Mouse (Mus musculus): ENCODE results near the gene Gk5. TPM values are rescaled to one million over a fixed set of nuclear protein-coding genes. Genes with fewer than 3 reads are reported as not detected.
A peak's percentile ranks its signal among the peaks of the same experiment; 100 is the strongest.
"Not testable (repeated sequence)": the region's sequence is repeated elsewhere in the genome, so short reads cannot be mapped to it uniquely, and the experiment has no call there.

The Gk5 gene
- total and polyA plus RNA-seq, 3 experiments = 2.0 to 2.4 (median 2.2) TPM

DNA sequence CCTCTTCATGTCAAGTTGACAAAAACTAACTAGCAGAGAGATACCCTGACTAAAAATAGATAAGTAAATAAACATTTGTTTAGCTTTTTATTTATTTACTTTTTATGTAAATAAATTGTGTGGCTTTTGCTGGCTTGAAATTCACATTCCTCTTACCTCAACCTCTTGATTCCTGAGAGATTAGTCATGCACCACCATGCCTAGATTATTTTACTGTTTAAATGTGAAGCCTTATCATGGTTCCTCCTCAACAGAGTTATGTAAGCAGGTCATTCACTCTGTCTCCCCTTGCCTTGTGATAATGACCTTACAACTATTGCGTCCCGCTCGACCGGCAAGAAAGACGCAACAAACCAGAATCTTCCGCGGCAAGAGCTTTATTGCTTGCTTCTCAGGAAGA, 44.3 kb downstream of the Gk5 start:
- dilution Hi-C loops (cut with MboI; ENCODE audit: extremely low pct_ligation_motif_present, extremely low pct_unique_long_range_greater_than_20kb, low sequenced_read_pairs) (no loop called here), in situ Hi-C loops (cut with MboI; ENCODE audit: low pct_ligation_motif_present, low pct_unique_long_range_greater_than_20kb, low sequenced_read_pairs) (no loop called here)
- H3K9ac ChIP-seq (ENCODE audit: insufficient read depth, low read depth) = no peak overlapping the region
- no peak overlapping the region for H3K4me2 ChIP-seq (ENCODE audit: insufficient read depth, low read depth, poor library complexity, severe bottlenecking)
- DNase-seq (ENCODE audit: extremely low read depth) = no peak
- TF ChIP-seq CHD2 (IDR thresholded peaks at IDR 0.05; ENCODE audit: low read length) (no peak), MEF2A (IDR thresholded peaks at IDR 0.05; ENCODE audit: borderline replicate concordance, low read depth, low read length) (no peak), ZNF384 (IDR thresholded peaks at IDR 0.05; ENCODE audit: low read depth, low read length) (no peak), ZKSCAN1 (IDR thresholded peaks at IDR 0.05; ENCODE audit: borderline replicate concordance, low read depth, low read length) (no peak), MXI1 (IDR thresholded peaks at IDR 0.05; ENCODE audit: low read depth, low read length) (no peak), ETS1 (conservative IDR thresholded peaks at IDR 0.05; ENCODE audit: low read depth, low read length) (no peak), MAZ (IDR thresholded peaks at IDR 0.05; ENCODE audit: low read depth, low read length) (no peak)
- no peak overlapping the region for H3K4me3 ChIP-seq (replicated peaks in 1 of 3; ENCODE audit: low read depth in 2 of 3, low read length in 2 of 3, poor library complexity in 1 of 3)
- no peaks in the 10 kb centered on the region for H3K36me3 ChIP-seq (replicated peaks in 1 of 2; ENCODE audit: control insufficient read depth in 1 of 2, insufficient read depth in 1 of 2, low read length in 1 of 2)
- H3K27ac ChIP-seq (ENCODE audit: insufficient read depth, low read depth) = no peak overlapping the region
- H3K9me3 ChIP-seq (replicated peaks; ENCODE audit: low read length) = no peaks in the 10 kb centered on the region
- H3K27me3 ChIP-seq (replicated peaks) = no peaks in the 10 kb centered on the region
- no peaks in the 10 kb centered on the region for H3K4me1 ChIP-seq (ENCODE audit: control insufficient read depth in 1 of 2, insufficient read depth in 2 of 2)
- H3K79me2 ChIP-seq (replicated peaks; ENCODE audit: control insufficient read depth, extremely low read depth, insufficient read depth, poor library complexity, severe bottlenecking) = no peaks in the 10 kb centered on the region

DNA sequence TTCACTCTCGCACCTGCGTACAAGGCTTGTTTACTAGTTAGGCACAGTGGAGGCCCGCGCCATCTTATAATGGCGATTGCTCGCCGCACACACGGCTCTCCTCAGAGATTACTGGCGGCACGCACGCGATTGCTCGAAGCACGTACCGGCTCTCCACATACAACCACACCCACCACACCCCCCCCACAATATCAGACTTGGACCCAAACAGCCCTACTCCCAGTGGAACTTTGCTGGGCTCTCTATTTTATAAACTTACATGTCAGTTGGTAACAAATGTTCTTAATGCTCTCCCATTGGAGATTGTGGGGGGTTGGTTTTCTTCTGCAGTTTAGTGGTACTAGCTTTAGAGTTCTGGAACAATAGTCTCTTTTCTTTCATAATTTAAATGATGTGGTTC, 44.8 kb downstream of the Gk5 start:
- H3K9ac ChIP-seq (ENCODE audit: insufficient read depth, low read depth); H3K36me3 ChIP-seq (replicated peaks in 1 of 2; ENCODE audit: control insufficient read depth in 1 of 2, insufficient read depth in 1 of 2, low read length in 1 of 2); H3K9me3 ChIP-seq (replicated peaks; ENCODE audit: low read length); H3K4me3 ChIP-seq (replicated peaks in 1 of 3; ENCODE audit: low read depth in 2 of 3, low read length in 2 of 3, poor library complexity in 1 of 3); H3K27ac ChIP-seq (ENCODE audit: insufficient read depth, low read depth); H3K27me3 ChIP-seq (replicated peaks); dilution Hi-C loops (cut with MboI; ENCODE audit: extremely low pct_ligation_motif_present, extremely low pct_unique_long_range_greater_than_20kb, low sequenced_read_pairs); in situ Hi-C loops (cut with MboI; ENCODE audit: low pct_ligation_motif_present, low pct_unique_long_range_greater_than_20kb, low sequenced_read_pairs); H3K4me1 ChIP-seq (ENCODE audit: control insufficient read depth in 1 of 2, insufficient read depth in 2 of 2); DNase-seq (ENCODE audit: extremely low read depth); H3K4me2 ChIP-seq (ENCODE audit: insufficient read depth, low read depth, poor library complexity, severe bottlenecking); H3K79me2 ChIP-seq (replicated peaks; ENCODE audit: control insufficient read depth, extremely low read depth, insufficient read depth, poor library complexity, severe bottlenecking): not testable (repeated sequence)

DNA sequence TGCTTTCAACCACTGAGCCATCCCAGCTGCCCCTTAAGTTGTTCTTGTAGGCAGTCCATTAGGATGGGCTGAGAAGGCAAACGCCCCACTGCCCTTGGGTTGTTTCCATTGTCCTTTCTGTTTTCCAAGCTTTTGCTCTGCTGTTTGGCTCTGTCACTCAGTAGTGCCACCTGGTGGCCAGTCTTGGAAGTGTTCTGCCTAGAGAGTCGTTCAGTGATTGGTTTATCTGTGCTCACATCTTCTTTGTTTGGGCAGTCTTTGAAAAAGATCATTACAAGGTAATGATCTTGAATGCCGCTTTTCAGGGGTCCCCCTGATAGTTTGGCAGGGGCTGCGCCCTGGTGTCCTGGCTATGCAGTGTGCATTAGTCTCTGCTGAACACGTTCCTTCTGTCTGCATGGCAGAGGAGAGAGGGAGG, 48.0 kb downstream of the Gk5 start:
- Histone ChIP-seq H3K9me3 (replicated peaks; ENCODE audit: low read length) (no peaks in the 10 kb centered on the region), H3K4me2 (ENCODE audit: insufficient read depth, low read depth, poor library complexity, severe bottlenecking) (no peak overlapping the region), H3K79me2 (replicated peaks; ENCODE audit: control insufficient read depth, extremely low read depth, insufficient read depth, poor library complexity, severe bottlenecking) (no peaks in the 10 kb centered on the region), H3K27me3 (replicated peaks) (no peaks in the 10 kb centered on the region), H3K4me1 (ENCODE audit: control insufficient read depth in 1 of 2, insufficient read depth in 2 of 2) (peaks cover 0 to 6% of the 10 kb centered on the region in 2 experiments; a peak in 1 of 4 replicates), H3K36me3 (replicated peaks in 1 of 2; ENCODE audit: control insufficient read depth in 1 of 2, insufficient read depth in 1 of 2, low read length in 1 of 2) (no peaks in the 10 kb centered on the region), H3K4me3 (replicated peaks in 1 of 3; ENCODE audit: low read depth in 2 of 3, low read length in 2 of 3, poor library complexity in 1 of 3) (no peak overlapping the region), H3K27ac (ENCODE audit: insufficient read depth, low read depth) (no peak overlapping the region), H3K9ac (ENCODE audit: insufficient read depth, low read depth) (no peak overlapping the region)
- in situ Hi-C loops (cut with MboI; ENCODE audit: low pct_ligation_motif_present, low pct_unique_long_range_greater_than_20kb, low sequenced_read_pairs) (no loop called here), dilution Hi-C loops (cut with MboI; ENCODE audit: extremely low pct_ligation_motif_present, extremely low pct_unique_long_range_greater_than_20kb, low sequenced_read_pairs) (no loop called here)
- TF ChIP-seq CHD2 (IDR thresholded peaks at IDR 0.05; ENCODE audit: low read length) (no peak), RAD21 (IDR thresholded peaks at IDR 0.05; ENCODE audit: low read depth, low read length) (peak; percentile 49), TCF12 (IDR thresholded peaks at IDR 0.05; ENCODE audit: low read depth, low read length) (no peak), SMC3 (IDR thresholded peaks at IDR 0.05; ENCODE audit: low read depth, low read length) (peak; percentile 68), ZC3H11A (IDR thresholded peaks at IDR 0.05; ENCODE audit: low read depth, low read length) (no peak), JUN (IDR thresholded peaks at IDR 0.05; ENCODE audit: insufficient read depth, low read depth, low read length) (no peak), ZKSCAN1 (IDR thresholded peaks at IDR 0.05; ENCODE audit: borderline replicate concordance, low read depth, low read length) (no peak), EP300 (IDR thresholded peaks at IDR 0.05; ENCODE audit: low read length) (no peak), ELF1 (IDR thresholded peaks at IDR 0.05; ENCODE audit: low read depth, low read length) (no peak), CTCF (conservative IDR thresholded peaks at IDR 0.05 in 1 of 2, IDR thresholded peaks at IDR 0.05 in 1 of 2; ENCODE audit: low read depth in 2 of 2, low read length in 2 of 2) (peak; percentile 84 to 98), MYC (IDR thresholded peaks at IDR 0.05; ENCODE audit: low read depth, low read length) (no peak), IRF4 (IDR thresholded peaks at IDR 0.05; ENCODE audit: low read depth, low read length) (no peak), POLR2A (IDR thresholded peaks at IDR 0.05; ENCODE audit: low read depth, low read length) (no peak), MAZ (IDR thresholded peaks at IDR 0.05; ENCODE audit: low read depth, low read length) (no peak), USF2 (conservative IDR thresholded peaks at IDR 0.05; ENCODE audit: low read depth, low read length) (no peak), POLR2AphosphoS2 (IDR thresholded peaks at IDR 0.05; ENCODE audit: low read depth, low read length) (no peak)
- peak; percentile 74 for DNase-seq (ENCODE audit: extremely low read depth)

Data from CH12.LX (cell line).